Mouse (Mus musculus) urinary bladder, postnatal 14 days (tissue): Measurements from ENCODE around the gene Hinfp.

Experiments used
- DNase-seq: peaks from one replicate; pipeline ENCODE4 v3.0.0; 2021; ENCODE audit warnings: low spot score

Gene Hinfp

DNA sequence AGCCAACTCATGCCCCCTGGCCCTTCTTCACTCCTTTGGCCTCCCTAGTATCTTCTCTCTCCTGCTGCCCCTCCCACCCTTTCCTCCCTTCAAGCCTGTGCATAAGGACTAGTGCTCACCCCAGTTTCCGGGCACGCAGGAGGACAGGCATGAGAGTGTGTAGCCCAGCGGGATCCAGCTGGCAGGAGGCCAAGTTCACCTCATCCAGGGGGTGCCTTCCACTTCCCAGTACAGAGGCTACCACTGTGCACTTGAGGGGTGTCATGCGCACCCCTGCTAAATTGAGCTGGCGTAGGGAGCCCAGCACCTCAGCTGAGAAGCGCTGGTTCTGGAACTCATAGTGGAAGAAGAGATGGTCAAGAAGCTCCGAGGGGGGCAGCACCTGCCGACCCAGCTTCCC, 49.3 kb downstream of the Hinfp start:
- no peak for DNase-seq

DNA sequence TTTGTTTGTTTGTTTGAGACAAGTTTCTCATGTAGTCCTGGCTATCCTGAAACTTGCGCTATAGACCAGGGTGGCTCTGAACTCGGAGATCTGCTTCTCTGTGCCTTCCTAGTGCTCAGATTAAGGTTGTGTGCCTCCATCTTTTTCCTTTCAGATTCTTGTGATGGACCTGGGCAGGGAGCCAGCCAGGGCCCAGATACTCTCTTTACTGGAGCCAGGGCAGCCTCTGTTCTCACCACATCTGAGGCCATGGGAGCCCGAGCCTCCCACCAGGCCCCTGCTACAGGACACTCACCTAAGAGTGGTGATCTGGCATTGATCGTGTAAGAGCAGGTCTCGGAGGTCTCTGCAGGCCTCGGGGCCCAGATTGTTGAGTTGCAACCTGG, 50.3 kb downstream of the Hinfp start:
- no peak for DNase-seq

DNA sequence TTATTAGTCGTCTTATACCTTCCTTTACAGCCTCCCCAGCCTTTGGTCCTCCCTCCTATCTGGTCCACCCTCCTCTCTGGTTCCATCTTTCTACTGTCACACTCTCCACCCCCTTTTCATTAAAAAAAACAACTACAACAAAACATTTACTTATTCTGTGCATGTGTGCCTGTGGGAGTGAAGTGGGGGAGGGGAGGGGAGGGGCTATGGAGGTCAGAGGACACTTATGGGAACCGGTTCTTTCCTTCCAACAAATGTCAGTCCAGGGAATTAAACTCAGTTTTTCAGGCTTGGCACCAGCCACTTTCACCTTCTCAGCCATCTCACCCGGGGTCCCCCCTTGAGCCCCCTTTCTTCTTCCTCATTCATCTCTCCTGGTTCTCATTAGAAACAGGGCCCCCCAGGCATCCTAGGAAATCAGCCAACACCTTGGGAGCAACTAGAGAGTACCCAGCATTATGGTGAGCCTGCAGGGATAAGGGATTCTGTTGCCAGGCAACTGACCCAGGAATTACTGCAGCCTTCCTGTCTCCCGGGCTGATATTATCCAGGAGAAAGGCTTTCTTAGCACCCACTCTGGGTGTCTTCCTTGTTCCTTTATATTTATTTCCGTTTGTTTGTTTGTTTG, 50.8 kb downstream of the Hinfp start:
- DNase-seq: no peak

DNA sequence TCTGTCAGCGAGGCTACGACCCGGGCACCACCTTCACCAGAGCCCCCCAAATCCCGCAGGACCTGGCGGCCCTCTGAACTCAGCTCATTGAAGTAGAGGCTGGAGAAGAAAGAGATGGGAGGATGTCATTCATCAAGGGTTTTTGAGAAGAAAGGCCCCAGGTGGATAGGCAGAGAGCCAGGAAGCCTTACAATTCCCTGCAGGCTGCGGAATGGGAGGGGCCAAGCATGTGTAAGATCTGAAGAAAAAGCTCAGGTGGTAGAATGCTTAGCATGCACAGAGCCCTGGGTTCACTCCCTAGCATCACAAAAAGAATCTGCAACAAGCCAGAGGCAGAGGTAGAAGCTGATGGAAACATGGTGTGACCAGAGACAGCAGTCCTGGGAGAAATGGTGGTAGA, 52.0 kb downstream of the Hinfp start:
- DNase-seq: no peak

DNA sequence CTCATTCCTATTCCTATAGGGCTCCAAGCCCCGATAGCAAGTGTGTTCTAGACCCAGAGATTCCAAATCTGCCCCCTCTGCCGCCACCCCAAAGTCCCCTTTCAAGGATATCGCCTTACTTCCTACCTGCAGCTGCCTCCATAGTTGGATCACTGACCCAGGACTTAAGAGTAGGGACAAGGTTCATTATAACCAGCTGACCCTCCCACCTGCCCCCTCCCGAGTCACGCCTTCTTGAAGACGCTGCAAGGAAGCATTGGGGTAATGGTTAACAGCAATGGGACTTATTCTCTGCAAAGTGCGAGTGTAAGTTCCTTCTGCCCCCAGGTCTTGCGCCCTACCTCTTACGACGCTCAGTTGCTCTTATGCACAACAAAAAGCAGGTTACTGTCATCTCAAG, 54.2 kb downstream of the Hinfp start, which contains the start of gene Pdzd3:
Pdzd3 (minus strand) TSS at position 158 of the 400 bp plus-strand sequence.
- no peak for DNase-seq

DNA sequence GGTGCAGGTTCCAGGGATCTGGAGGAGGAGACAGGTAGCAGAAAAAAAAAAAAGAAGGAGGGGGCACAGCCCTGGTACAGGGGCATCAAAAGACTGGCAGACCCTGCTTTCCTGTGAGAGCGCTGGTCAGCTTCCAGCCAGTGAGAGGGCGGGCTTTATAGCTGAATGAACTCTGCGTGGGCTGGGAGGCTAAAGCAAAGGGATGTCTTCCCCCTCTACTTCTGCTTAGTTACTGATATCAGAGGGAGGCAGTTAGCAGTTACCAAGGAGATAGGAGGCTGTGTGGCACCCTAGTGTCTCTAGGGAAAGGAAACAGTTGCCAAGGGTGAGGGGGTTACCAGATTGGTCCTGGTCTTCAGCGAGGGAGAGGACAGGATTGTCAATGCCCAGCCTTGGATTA, 55.0 kb downstream of the Hinfp start:
- DNase-seq: no peak

DNA sequence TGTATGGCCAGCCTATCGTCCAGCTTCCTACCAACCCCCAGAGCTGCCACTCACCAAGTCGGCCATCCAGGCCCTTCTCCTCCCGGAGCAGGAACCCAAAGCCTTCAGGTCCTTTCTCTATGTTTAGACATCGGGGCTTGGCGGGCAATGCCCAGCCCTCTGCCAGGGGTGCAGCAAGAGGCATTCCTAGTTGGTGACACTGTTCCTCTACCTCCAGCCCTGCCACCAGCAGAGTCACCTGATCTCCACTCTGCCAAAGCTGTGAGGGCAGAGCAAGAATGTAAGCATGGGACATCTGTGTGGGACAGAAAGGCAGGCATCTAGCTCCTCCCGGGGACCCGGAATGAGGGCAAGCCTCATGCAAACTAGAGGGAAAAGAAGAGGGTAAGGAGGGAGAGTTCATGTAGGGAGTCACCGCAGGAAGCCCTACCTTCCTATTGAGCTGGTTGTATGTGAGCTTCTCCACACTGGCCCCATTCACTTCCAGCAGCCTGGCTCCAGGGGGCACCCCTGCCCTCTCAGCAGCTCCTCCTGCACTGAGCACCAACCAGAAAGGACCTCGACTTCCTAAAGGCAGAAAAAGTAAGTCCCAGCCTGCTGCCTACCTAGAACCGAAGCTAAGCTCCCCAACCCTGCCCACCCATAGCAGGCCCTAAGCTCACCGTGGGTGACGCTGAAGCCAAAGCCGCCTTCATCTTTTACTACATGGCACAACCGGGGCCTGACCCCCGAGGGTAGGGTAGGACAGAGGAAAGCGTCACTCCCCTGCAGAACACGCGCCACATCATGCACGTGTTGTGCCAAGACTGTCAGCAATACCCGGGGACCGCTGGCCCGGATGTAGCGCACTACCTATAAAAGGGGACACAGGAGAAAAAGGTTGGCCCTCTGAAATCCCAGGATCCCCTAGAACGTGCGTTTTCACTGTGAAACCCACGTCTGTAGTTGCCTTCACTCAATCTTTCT, 56.0 kb downstream of the Hinfp start:
- peak; percentile 69 for DNase-seq

DNA sequence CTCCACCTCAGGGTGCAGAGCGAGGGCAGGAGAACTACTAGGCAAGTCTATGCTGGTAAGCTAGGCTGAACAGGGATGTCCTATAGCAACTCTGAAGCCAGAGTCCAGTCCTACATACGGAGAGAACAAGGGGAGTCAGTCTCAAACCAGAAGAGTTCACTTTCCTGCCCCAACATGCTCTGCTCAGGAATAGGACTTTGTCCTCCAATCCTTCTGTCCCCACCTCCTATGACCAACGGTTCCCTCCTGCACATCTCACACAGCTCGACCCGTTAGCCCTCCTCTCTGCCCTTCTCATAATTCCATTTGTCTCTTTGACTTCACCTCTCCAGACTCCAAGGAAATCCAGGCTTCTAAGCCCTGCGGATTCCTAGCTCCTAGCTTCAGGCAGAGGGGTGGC, 57.6 kb downstream of the Hinfp start:
- no peak for DNase-seq

DNA sequence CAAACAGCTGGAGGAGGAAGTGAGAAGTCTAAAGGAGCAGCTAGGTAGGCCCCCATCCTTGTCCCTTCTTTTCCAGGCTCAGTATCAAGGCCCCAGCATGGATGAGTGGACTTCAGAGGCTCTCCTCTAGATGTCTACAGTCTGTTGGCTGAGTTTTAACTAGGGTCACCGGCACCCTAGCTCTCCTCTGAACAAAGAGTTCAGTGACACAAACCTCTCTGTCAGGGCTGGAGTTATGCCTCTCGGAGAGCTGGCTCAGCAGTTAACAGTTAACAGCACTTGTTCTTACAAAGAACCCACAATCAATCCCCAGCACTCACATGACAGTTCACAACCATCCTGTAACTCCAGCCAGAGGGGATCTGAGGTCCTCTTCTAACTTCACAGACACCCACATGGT, 61.9 kb downstream of the Hinfp start:
- DNase-seq: no peak
